Mouse (Mus musculus) forebrain, embryonic 15.5 days (tissue): ENCODE data around the gene Pim3. TPM values are rescaled to one million over a fixed set of nuclear protein-coding genes. Genes with fewer than 3 reads are reported as not detected.

ENCODE experiments used
- ATAC-seq: fragments of 200-750 bp; cut with Nextera tagmentation; replicated peaks from 2 replicates; pipeline ENCODE4 v1.8.0; 2017; ENCODE audit warnings: mild to moderate bottlenecking, moderate TSS enrichment, moderate library complexity
- H3K27ac ChIP-seq: fragments of 300-500 bp; sonication (generic); replicated peaks from 2 replicates; pipeline ENCODE4 v1.5.1; 2015; ENCODE audit warnings: mild to moderate bottlenecking, inconsistent platforms
- H3K27me3 ChIP-seq: fragments of 300-500 bp; sonication (generic); 2 replicates; pipeline ENCODE4 v1.6.1; 2015; ENCODE audit warnings: inconsistent platforms
- H3K36me3 ChIP-seq: fragments of 300-500 bp; sonication (generic); 2 replicates; pipeline ENCODE4 v1.6.1; 2015; ENCODE audit warnings: mild to moderate bottlenecking, inconsistent platforms
- H3K4me1 ChIP-seq: fragments of 300-500 bp; sonication (generic); 2 replicates; pipeline ENCODE4 v1.6.1; 2015; ENCODE audit warnings: inconsistent platforms
- H3K4me2 ChIP-seq: fragments of 300-500 bp; sonication (generic); replicated peaks from 2 replicates; pipeline ENCODE4 v1.6.1; 2015; ENCODE audit warnings: mild to moderate bottlenecking, inconsistent platforms
- H3K4me3 ChIP-seq: fragments of 300-500 bp; sonication (generic); 2 replicates; pipeline ENCODE4 v1.5.1; 2015; ENCODE audit warnings: mild to moderate bottlenecking, inconsistent platforms
- H3K9ac ChIP-seq: fragments of 300-500 bp; sonication (generic); replicated peaks from 2 replicates; pipeline ENCODE4 v1.6.1; 2015; ENCODE audit warnings: mild to moderate bottlenecking, inconsistent platforms
- H3K9me3 ChIP-seq: fragments of 300-500 bp; sonication (generic); 2 replicates; pipeline ENCODE4 v1.6.1; 2016; ENCODE audit warnings: inconsistent platforms
- WGBS: fragments of 180-500 bp; shearing (Covaris S2); methylation state at CpG from one replicate; pipeline ENCODE4 v1.1.7; 2015; ENCODE audit warnings: mixed read lengths; 5-methylcytosine and 5-hydroxymethylcytosine counted together
- polyA plus RNA-seq: library from polyadenylated mRNA; unstranded; fragments of >200 nt; fragmentation: Nextera tagmentation; extraction: Ambion mirVana; gene quantifications from 2 replicates; pipeline ENCODE4 v1.2.1, GENCODE M21; 2015

Gene Pim3
- polyA plus RNA-seq, 1 experiment from 2014 or later, result 69.1 TPM

GRCm38 (mm10) chr15:88840126-88840525, 21.9 kb upstream of the Pim3 start:
- H3K27ac ChIP-seq, result peak overlapping the region; percentile 43; the same call in 1 of the 2 replicates
- H3K9ac ChIP-seq, result no peak overlapping the region
- no peaks in the 10 kb centered on the region for H3K27me3 ChIP-seq
- H3K4me3 ChIP-seq, result no peak overlapping the region
- no peaks in the 10 kb centered on the region for H3K9me3 ChIP-seq
- ATAC-seq, result no peak
- no peak overlapping the region for H3K4me2 ChIP-seq
- no peaks in the 10 kb centered on the region for H3K36me3 ChIP-seq
- 58% methylated on average over 10 of the region's 10 CpGs for WGBS
- H3K4me1 ChIP-seq, result peaks cover 30% of the 10 kb centered on the region

GRCm38 (mm10) chr15:88841160-88841559, 20.8 kb upstream of the Pim3 start:
- 82% methylated on average over 2 of the region's 2 CpGs for WGBS
- no peaks in the 10 kb centered on the region for H3K27me3 ChIP-seq
- no peaks in the 10 kb centered on the region for H3K9me3 ChIP-seq
- no peak for ATAC-seq
- H3K4me1 ChIP-seq, result peaks cover 30% of the 10 kb centered on the region
- H3K27ac ChIP-seq, result no peak overlapping the region
- no peak overlapping the region for H3K4me2 ChIP-seq
- H3K9ac ChIP-seq, result no peak overlapping the region
- H3K4me3 ChIP-seq, result no peak overlapping the region
- H3K36me3 ChIP-seq, result no peaks in the 10 kb centered on the region

- whole genome bisulfite sequencing, result 73% methylated on average over 3 of the region's 3 CpGs
- Histone ChIP-seq H3K27ac (no peak overlapping the region), H3K4me2 (no peak overlapping the region), H3K9me3 (no peaks in the 10 kb centered on the region), H3K9ac (no peak overlapping the region), H3K27me3 (no peaks in the 10 kb centered on the region), H3K4me3 (no peak overlapping the region), H3K36me3 (no peaks in the 10 kb centered on the region), H3K4me1 (peaks cover 30% of the 10 kb centered on the region)
- no peak for ATAC-seq
Observed at GRCm38 (mm10) chr15:88841580-88842299, 20.2 kb upstream of the Pim3 start.

GRCm38 (mm10) chr15:88842300-88842673, 19.7 kb upstream of the Pim3 start:
- 75% methylated on average over 3 of the region's 3 CpGs for WGBS
- no peak overlapping the region for H3K27ac ChIP-seq
- H3K4me2 ChIP-seq, result no peak overlapping the region
- no peak overlapping the region for H3K4me3 ChIP-seq
- no peak overlapping the region for H3K9ac ChIP-seq
- H3K27me3 ChIP-seq, result no peaks in the 10 kb centered on the region
- no peak for ATAC-seq
- peaks cover 27% of the 10 kb centered on the region for H3K4me1 ChIP-seq
- H3K9me3 ChIP-seq, result no peaks in the 10 kb centered on the region
- no peaks in the 10 kb centered on the region for H3K36me3 ChIP-seq

DNA sequence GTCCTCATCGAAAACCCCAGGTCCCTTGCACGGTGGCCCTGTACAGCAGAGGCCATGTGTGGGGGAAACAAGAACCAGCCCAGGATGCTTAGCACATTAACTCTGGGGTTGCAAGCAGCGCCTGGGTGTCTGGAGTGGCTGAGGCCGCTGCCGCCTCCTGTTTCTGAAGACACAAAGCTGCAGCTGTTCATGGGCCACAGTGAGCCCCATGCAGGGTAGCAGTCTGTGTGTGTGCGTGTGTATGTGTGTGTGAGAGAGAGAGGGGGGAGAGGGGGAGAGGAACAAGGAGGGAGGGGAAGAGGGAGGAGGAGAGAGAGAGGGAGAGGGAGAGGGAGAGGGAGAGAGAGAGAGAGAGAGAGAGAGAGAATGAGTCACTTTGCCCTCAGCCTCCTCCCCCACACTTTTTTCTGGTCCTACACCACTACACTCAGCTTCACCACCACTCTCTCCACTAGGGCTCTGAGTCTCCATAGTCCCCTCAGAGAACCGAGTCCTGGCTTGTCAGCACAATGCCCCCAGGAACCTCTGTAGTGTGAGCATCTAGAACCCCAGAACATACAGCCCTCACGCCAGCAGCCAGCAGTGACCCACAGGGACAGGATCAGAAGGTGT, 18.4 kb upstream of the Pim3 start:
- Histone ChIP-seq H3K27me3 (no peaks in the 10 kb centered on the region), H3K27ac (0 out of 2 replicates have a peak overlapping the region, but pooled peaks have one; percentile 51), H3K4me2 (no peak overlapping the region), H3K9me3 (no peaks in the 10 kb centered on the region), H3K4me3 (no peak overlapping the region), H3K9ac (no peak overlapping the region), H3K4me1 (peaks cover 20% of the 10 kb centered on the region), H3K36me3 (no peaks in the 10 kb centered on the region)
- peak; percentile 46; the same call in 1 of the 2 replicates for ATAC-seq
- 44% methylated on average over 8 of the region's 8 CpGs for WGBS

GRCm38 (mm10) chr15:88844966-88845365, 17.0 kb upstream of the Pim3 start:
- Histone ChIP-seq H3K9me3 (no peaks in the 10 kb centered on the region), H3K4me3 (no peak overlapping the region), H3K4me1 (0 out of 2 replicates have a peak, but pooled peaks cover 6% of the 10 kb centered on the region), H3K4me2 (no peak overlapping the region), H3K27me3 (no peaks in the 10 kb centered on the region), H3K9ac (no peak overlapping the region), H3K27ac (no peak overlapping the region), H3K36me3 (no peaks in the 10 kb centered on the region)
- no peak for ATAC-seq
- 88% methylated on average over 7 of the region's 7 CpGs for WGBS

- Histone ChIP-seq H3K27ac (no peak overlapping the region), H3K9ac (no peak overlapping the region), H3K4me2 (no peak overlapping the region), H3K9me3 (no peaks in the 10 kb centered on the region), H3K27me3 (no peaks in the 10 kb centered on the region), H3K4me1 (no peaks in the 10 kb centered on the region), H3K36me3 (no peaks in the 10 kb centered on the region), H3K4me3 (no peak overlapping the region)
- no peak for ATAC-seq
- WGBS, result 88% methylated on average over 1 of the region's 1 CpGs
Observed at GRCm38 (mm10) chr15:88848661-88849060, 13.3 kb upstream of the Pim3 start.

DNA sequence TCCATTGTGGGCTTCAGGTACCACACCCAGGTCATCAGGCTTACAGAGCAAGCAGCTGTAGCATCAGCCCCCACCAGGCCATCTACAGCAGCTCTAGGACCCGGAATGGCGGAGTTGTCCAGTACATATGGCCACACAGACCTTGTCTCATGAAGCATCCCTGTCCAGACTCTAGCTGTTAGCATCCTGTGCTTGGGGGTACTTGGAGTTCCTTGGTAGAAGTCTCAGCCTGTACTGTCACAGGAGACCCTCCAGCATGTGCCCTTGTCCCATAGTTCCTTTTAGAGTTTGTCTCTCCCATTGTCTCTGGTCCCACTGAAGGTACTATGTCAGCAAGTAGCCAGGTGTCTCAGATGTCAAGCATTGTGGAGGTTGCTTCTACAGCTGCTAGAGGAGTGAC, 12.4 kb upstream of the Pim3 start:
- H3K4me2 ChIP-seq, result no peak overlapping the region
- WGBS, result 88% methylated on average over 2 of the region's 2 CpGs
- H3K4me1 ChIP-seq, result peaks cover under 1% of the 10 kb centered on the region; the same call in 1 of the 2 replicates
- no peaks in the 10 kb centered on the region for H3K36me3 ChIP-seq
- no peaks in the 10 kb centered on the region for H3K9me3 ChIP-seq
- no peak overlapping the region for H3K4me3 ChIP-seq
- no peaks in the 10 kb centered on the region for H3K27me3 ChIP-seq
- no peak for ATAC-seq
- H3K27ac ChIP-seq, result no peak overlapping the region
- no peak overlapping the region for H3K9ac ChIP-seq

DNA sequence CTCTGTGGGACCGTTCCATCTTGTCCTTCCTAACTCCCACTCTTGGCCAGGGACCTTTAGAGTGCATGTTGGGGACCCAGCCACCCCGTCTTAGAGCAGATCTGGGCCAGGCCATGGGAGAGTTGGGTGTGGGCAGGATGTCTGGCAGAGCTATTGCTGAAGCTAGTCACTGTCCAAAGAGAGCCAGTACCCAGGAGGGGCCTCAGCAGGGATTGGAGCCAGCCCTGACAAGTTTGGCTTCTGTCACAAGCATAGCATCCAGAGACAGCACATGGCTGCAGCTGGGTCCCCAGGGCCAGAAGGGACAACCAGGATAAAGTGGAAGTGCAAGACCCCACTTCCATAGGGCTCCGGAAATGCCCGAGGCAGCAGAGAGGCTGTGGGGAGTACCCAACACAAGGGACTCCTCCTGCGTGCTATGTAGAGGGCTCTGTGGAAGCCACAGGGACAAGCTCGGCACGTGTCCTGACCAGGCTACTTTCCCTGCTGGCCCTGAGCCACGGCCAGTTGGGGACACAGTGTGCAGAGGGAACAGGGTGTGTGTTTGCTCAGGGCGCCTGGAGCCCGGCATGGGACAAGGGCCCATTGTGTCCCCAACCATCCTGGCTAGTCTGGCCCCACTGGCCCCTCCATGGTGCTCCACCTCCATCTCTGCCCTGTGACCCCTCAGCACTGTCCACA, 11.7 kb upstream of the Pim3 start:
- no peaks in the 10 kb centered on the region for H3K27me3 ChIP-seq
- H3K9me3 ChIP-seq, result no peaks in the 10 kb centered on the region
- peaks cover 4% of the 10 kb centered on the region; the same call in 1 of the 2 replicates for H3K4me1 ChIP-seq
- no peaks in the 10 kb centered on the region for H3K36me3 ChIP-seq
- no peak overlapping the region for H3K4me2 ChIP-seq
- H3K27ac ChIP-seq, result no peak overlapping the region
- WGBS, result 60% methylated on average over 10 of the region's 10 CpGs
- no peak overlapping the region for H3K4me3 ChIP-seq
- ATAC-seq, result 0 out of 2 replicates have a peak, but pooled peaks have one; percentile 23
- no peak overlapping the region for H3K9ac ChIP-seq

- H3K4me2 ChIP-seq, result no peak overlapping the region
- WGBS, result 57% methylated on average over 3 of the region's 3 CpGs
- no peak for ATAC-seq
- H3K9me3 ChIP-seq, result no peaks in the 10 kb centered on the region
- no peak overlapping the region for H3K27ac ChIP-seq
- H3K36me3 ChIP-seq, result no peaks in the 10 kb centered on the region
- H3K27me3 ChIP-seq, result no peaks in the 10 kb centered on the region
- H3K4me3 ChIP-seq, result no peak overlapping the region
- H3K4me1 ChIP-seq, result peaks cover 4% of the 10 kb centered on the region; the same call in 1 of the 2 replicates
- H3K9ac ChIP-seq, result no peak overlapping the region
Observed at GRCm38 (mm10) chr15:88851076-88851475, 10.9 kb upstream of the Pim3 start.

DNA sequence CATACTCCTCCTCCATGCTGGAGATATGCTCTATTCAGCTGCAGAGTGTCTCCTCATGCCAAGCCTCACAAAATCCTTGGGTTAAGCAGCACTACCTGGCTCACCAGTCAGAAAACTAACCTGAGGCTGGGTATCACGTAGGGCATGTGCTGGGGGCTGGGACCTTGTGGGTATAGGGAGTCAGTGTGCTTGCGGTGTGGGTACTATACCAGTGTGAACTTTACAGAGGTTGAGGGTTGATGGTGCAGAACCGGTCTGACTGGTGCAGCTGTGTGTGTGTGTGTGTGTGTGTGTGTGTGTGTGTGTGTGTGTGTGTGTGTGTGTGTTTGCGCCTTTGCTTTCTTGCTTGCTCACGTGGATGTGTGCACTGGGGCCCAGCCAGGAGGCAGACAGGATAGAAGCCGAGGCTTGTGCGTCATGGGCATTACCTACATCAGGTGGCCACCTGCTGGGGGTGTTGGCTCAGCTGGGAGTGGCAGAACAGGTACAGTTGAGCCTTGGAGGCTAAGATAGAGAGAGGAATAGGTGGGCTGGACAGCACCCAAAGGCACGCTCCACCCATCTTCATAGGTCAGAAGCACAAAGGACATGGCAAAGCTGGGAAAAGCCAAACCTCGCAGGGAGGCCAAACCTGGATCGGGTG, 10.4 kb upstream of the Pim3 start:
- Histone ChIP-seq H3K9ac (no peak overlapping the region), H3K36me3 (no peaks in the 10 kb centered on the region), H3K4me1 (peaks cover 4% of the 10 kb centered on the region; the same call in 1 of the 2 replicates), H3K27ac (no peak overlapping the region), H3K27me3 (no peaks in the 10 kb centered on the region), H3K4me2 (no peak overlapping the region), H3K9me3 (no peaks in the 10 kb centered on the region), H3K4me3 (no peak overlapping the region)
- ATAC-seq, result no peak
- 83% methylated on average over 10 of the region's 10 CpGs for WGBS

DNA sequence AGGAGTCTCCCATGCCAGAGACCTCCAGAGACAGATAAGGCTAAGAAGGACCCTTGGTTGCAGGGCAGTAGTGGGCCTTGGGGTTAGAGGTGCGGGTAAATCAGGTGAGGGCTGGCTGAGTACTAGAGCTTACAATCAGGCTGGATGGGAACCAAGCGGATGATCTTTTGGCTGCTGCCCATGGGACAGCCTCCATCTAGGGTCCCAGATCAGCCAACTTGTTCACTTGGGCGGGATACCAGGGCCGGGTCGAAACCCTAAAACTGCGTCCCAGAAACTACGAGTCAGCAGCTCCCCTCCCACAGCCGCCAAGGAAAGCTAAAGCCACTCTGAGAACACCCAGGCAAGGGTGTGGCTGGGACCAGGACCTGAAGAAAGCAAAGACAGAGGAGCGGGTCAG, 8.9 kb upstream of the Pim3 start:
- WGBS, result 91% methylated on average over 9 of the region's 9 CpGs

More for the DNA sequence above, 8.9 kb upstream of the Pim3 start:
- no peak overlapping the region for H3K4me2 ChIP-seq
- no peaks in the 10 kb centered on the region for H3K9me3 ChIP-seq
- no peak overlapping the region for H3K4me3 ChIP-seq
- H3K27me3 ChIP-seq, result no peaks in the 10 kb centered on the region
- H3K4me1 ChIP-seq, result peaks cover 4% of the 10 kb centered on the region
- no peak for ATAC-seq
- H3K9ac ChIP-seq, result no peak overlapping the region
- no peaks in the 10 kb centered on the region for H3K36me3 ChIP-seq
- no peak overlapping the region for H3K27ac ChIP-seq
